Mouse (Mus musculus) small intestine, adult 2 months (tissue): ENCODE data around the gene Cdk13. TPM values are rescaled to one million over a fixed set of nuclear protein-coding genes. Genes with fewer than 3 reads are reported as not detected.

ENCODE experiments used
- H3K27ac ChIP-seq: fragments of 200-500 bp; 2 replicates; pipeline ENCODE4 v1.5.1; 2012; ENCODE audit warnings: low read depth, low read length, control low read depth, inconsistent platforms; ENCODE audit not compliant: insufficient read depth
- H3K27me3 ChIP-seq: fragments of 200-500 bp; 2 replicates; pipeline ENCODE4 v1.6.1; 2012; ENCODE audit warnings: mild to moderate bottlenecking, moderate library complexity, low read length, inconsistent platforms; ENCODE audit not compliant: control insufficient read depth, insufficient read depth
- H3K36me3 ChIP-seq: fragments of 200-500 bp; 2 replicates; pipeline ENCODE4 v1.6.1; 2012; ENCODE audit warnings: mild to moderate bottlenecking, low read length, control low read depth, inconsistent platforms; ENCODE audit not compliant: control insufficient read depth, insufficient read depth
- H3K4me1 ChIP-seq: fragments of 200-500 bp; 2 replicates; pipeline ENCODE4 v1.6.1; 2012; ENCODE audit warnings: low read length, inconsistent platforms, mixed read lengths; ENCODE audit not compliant: control insufficient read depth, insufficient read depth, insufficient read length
- H3K4me3 ChIP-seq: fragments of 200-500 bp; 2 replicates; pipeline ENCODE4 v1.5.1; 2012; ENCODE audit warnings: low read depth, mild to moderate bottlenecking, control low read depth, inconsistent platforms, low read length, moderate library complexity
- CTCF ChIP-seq: fragments of 200-500 bp; IDR thresholded peaks from 2 replicates; pipeline ENCODE4 v1.5.1; 2012; ENCODE audit warnings: low read depth, mild to moderate bottlenecking, control low read depth, inconsistent platforms, low read length, moderate library complexity, mixed read lengths; ENCODE audit not compliant: insufficient replicate concordance, insufficient read length; ENCODE audit errors: extremely low read depth
- POLR2A ChIP-seq: fragments of 200-500 bp; IDR thresholded peaks from 2 replicates; pipeline ENCODE4 v1.6.1; 2012; ENCODE audit warnings: low read depth, mild to moderate bottlenecking, control low read depth, inconsistent platforms, low read length, moderate library complexity
- WGBS: fragments of 180-500 bp; shearing (Covaris S2); methylation state at CpG from one replicate; pipeline ENCODE4 v1.1.7; 2018; 5-methylcytosine and 5-hydroxymethylcytosine counted together
- polyA plus RNA-seq: library from polyadenylated mRNA; depleted of rRNA; stranded (reverse); fragments of >200 nt; gene quantifications from 2 replicates; pipeline ENCODE4 v1.2.3, GENCODE M21; 2012

Cdk13 gene
- polyA plus RNA-seq, 1 experiment: 66.0 TPM

DNA sequence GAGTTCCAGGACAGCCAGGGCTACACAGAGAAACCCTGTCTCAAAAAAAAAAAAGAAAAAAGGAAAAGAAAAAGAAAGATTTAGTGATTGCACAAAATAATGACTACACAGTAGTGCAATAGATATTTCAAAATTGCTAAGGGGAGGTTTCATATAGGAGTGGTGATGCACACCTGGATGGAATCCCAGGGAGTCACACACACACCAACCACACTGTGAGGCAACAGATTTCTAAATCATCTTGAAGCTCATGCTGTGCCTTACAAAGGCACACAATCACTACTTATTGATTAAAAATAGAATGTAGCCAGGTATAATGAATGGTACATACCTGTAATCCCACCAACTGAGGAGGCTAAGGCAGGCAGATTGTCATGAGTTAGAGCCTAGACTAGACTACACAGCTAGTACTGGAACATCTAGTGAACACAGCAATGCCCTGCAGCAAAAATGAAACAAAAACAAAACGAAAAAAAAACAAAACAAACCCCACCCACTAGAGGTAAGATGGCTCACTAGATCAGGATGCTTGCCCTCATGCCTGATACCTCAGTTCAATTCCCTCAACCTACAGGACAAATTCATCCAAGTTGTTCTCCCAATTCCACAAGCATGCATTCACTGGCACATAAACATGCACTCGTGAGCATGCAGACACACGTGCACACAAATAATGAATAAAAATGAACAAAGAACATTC, 9.0 kb downstream of the Cdk13 start:
- Histone ChIP-seq H3K36me3 (peaks cover 10% of the 10 kb centered on the region; the same call in 1 of the 2 replicates), H3K27me3 (no peaks in the 10 kb centered on the region), H3K27ac (no peak overlapping the region), H3K4me3 (no peak overlapping the region), H3K4me1 (peaks cover 4% of the 10 kb centered on the region; the same call in 1 of the 2 replicates)
- TF ChIP-seq CTCF (no peak), POLR2A (no peak)
- WGBS: 66% methylated on average over 3 of the region's 3 CpGs

DNA sequence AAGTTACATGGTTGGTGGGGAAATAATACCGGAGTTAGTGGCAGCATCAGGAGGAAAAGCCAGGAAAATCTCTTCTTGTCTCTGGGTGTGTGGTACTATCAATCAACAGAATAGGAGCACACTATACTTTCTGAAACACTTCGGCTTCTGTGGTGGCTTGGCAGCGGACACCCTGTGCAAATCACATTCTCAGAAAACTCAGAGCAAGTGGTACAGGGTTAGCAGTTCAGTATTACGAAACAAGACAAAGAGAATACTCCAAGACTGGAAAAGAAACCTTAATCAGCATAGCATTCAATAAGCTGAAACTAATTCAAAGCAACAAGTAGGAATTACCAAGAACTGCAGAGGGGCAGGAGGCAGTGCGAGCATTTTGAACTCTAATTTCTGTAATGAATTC, 21.3 kb downstream of the Cdk13 start:
- no peaks in the 10 kb centered on the region; the same call in 1 of the 2 replicates for H3K36me3 ChIP-seq
- TF ChIP-seq POLR2A (no peak), CTCF (no peak)
- H3K4me3 ChIP-seq: no peak overlapping the region
- no peak overlapping the region for H3K27ac ChIP-seq
- 88% methylated on average over 5 of the region's 5 CpGs for WGBS
- no peaks in the 10 kb centered on the region for H3K27me3 ChIP-seq
- no peaks in the 10 kb centered on the region for H3K4me1 ChIP-seq

DNA sequence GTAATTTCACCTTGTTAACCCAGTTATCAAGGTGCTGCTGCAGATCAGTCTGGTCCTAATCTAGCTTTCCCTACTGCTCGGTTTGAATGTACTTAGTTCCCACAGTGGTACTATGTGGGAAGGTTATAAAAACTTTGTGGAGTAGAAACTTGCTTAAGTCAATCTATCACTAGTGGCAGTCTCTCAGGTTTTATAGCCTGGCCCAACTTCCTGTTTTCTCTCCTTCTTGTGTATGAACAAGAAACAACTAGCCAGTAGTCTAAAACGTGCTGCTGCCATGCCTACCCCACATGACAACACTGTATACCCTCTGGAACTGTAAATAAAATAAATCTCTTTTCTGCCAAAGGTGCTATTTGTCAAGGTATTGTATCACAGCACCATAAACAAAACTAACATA, 25.0 kb downstream of the Cdk13 start:
- TF ChIP-seq CTCF (no peak), POLR2A (no peak)
- no peaks in the 10 kb centered on the region; the same call in 1 of the 2 replicates for H3K36me3 ChIP-seq
- 22% methylated on average over 2 of the region's 2 CpGs for WGBS
- no peaks in the 10 kb centered on the region for H3K4me1 ChIP-seq
- H3K4me3 ChIP-seq: no peak overlapping the region
- no peaks in the 10 kb centered on the region for H3K27me3 ChIP-seq
- H3K27ac ChIP-seq: no peak overlapping the region

DNA sequence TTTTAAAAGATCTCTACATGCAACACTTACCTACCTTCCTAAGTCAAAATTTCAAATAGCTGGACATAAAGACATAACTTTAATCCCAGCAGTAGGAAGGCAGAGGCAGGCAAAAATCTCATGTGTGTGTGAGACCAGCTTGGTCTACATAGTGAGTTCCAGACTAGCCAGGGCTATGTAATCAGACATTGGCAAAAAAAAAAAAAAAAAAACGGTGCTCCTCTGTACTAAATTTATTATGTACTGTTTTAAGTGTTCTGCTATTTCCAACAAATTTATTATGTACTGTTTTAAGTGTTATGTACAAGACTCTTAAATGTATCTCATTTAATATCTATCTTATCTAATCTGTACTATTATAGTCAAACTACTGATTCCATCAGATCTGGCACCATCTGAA, 28.6 kb downstream of the Cdk13 start:
- WGBS: 63% methylated on average over 1 of the region's 1 CpGs
- Histone ChIP-seq H3K4me3 (no peak overlapping the region), H3K4me1 (no peaks in the 10 kb centered on the region), H3K27me3 (no peaks in the 10 kb centered on the region), H3K27ac (no peak overlapping the region), H3K36me3 (peaks cover 9% of the 10 kb centered on the region)
- TF ChIP-seq POLR2A (no peak), CTCF (no peak)

DNA sequence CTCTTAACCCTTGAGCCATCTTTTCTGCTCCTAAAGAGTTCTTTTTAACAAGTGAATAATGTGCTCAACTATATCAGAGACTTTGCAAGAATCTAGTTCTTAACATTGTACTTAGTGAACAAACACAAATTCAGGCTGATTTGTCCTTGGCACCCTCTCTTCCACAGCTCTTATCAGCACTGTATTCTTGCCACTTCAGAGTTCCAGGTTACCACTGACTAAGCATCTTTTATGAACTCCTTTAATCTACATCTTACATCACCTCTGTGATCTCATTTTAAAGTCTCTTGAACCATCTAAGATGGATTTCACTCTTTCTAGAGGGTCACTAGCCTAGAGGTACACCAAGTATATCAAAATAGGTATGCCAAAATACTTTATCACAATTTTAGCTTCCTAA, 29.5 kb downstream of the Cdk13 start:
- Histone ChIP-seq H3K27ac (no peak overlapping the region), H3K27me3 (no peaks in the 10 kb centered on the region), H3K36me3 (peaks cover 10% of the 10 kb centered on the region), H3K4me1 (no peaks in the 10 kb centered on the region), H3K4me3 (no peak overlapping the region)
- TF ChIP-seq CTCF (no peak), POLR2A (no peak)

DNA sequence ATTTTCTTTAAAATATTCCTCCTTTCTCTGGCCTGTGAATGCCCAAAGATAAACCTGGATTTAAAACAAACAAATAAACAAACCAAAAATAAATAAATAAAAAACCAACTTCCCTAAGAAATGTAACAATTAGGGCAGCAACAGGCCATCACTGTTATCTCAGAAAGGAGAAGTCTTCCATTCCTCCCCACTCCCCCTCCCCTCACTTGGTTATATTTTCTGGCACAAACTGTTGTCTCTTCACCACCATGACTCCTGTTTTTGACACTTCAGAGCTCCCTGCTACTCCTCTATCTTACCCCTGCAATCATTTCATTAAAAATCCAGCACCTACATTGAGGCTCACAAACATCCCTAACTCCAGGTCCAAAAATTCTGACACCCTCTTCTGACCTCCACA, 31.8 kb downstream of the Cdk13 start:
- no peaks in the 10 kb centered on the region for H3K27me3 ChIP-seq
- peaks cover 10% of the 10 kb centered on the region for H3K36me3 ChIP-seq
- no peak overlapping the region for H3K4me3 ChIP-seq
- H3K4me1 ChIP-seq: no peaks in the 10 kb centered on the region
- TF ChIP-seq CTCF (no peak), POLR2A (no peak)
- no peak overlapping the region for H3K27ac ChIP-seq

DNA sequence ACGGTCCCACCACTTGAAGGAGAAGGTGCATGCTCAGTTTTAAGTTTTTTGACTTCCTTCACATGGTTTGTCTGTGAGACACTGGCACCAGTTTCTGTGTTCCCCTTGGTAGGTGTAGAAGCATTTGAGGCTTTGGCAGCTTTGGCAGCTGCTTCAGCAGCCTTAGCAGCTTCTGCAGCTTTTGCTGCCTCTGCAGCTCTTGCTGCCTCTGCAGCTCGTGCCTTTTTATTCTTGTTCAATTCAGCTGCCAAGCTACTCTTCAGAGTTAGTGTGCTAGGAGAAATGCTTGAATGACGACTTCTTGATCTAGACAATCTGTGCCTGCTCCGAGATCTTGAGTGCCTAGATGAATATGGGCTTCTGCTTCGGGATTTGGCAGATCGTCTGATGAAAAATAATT, 32.3 kb downstream of the Cdk13 start:
- Histone ChIP-seq H3K4me1 (no peaks in the 10 kb centered on the region), H3K27me3 (no peaks in the 10 kb centered on the region), H3K36me3 (peaks cover 10% of the 10 kb centered on the region), H3K27ac (no peak overlapping the region), H3K4me3 (no peak overlapping the region)
- TF ChIP-seq POLR2A (no peak), CTCF (no peak)
- WGBS: 82% methylated on average over 6 of the region's 6 CpGs
